ENCODE assay signal across 8 mouse cellular contexts in genomic region chr8:103964293-103964918, GRCm38 (mm10).
DNase-seq lines count a peak whose midpoint lies in the region; ATAC-seq and TF ChIP-seq lines count a peak whose summit lies in the region.
"Had no signal": no experiment of that assay in that cellular context is flagged by ENCODE, and none has a peak within 500 bp of the region (broad histone marks: within the 10 kb centered on the region; RNA-seq: fewer than 3 reads in every experiment).

No protein-coding gene starts in this region.

- no peak overlapping the region for H3K4me2 ChIP-seq in kidney, embryonic 16.5 days (replicated peaks; ENCODE audit: low read depth, low read length)
- H3K4me2 ChIP-seq in stomach, embryonic 16.5 days (ENCODE audit: low read depth, low read length), result no peak overlapping the region
- H3K4me2 ChIP-seq in stomach, postnatal 0 days (replicated peaks; ENCODE audit: low read depth), result no peak overlapping the region
- H3K4me2 ChIP-seq: liver, embryonic 13.5 days had no signal

- no peak for TF ChIP-seq POLR2A in kidney, adult 2 months (IDR thresholded peaks at IDR 0.05; ENCODE audit: low read depth, low read length)

- no peak overlapping the region for H3K4me3 ChIP-seq in kidney, embryonic 16.5 days (ENCODE audit: low read length)
- H3K4me3 ChIP-seq in kidney, adult 2 months (ENCODE audit: insufficient read depth, low read depth, low read length), result no peak overlapping the region
- no peak overlapping the region for H3K4me3 ChIP-seq in stomach, embryonic 16.5 days (replicated peaks; ENCODE audit: low read length)
- H3K4me3 ChIP-seq in stomach, postnatal 0 days (ENCODE audit: low read depth, low read length), result no peak overlapping the region
- H3K4me3 ChIP-seq: liver, embryonic 13.5 days had no signal

- no peaks in the 10 kb centered on the region for H3K27me3 ChIP-seq in kidney, embryonic 16.5 days (ENCODE audit: insufficient read depth, low read length)
- no peaks in the 10 kb centered on the region; the same call in 1 of the 2 replicates for H3K27me3 ChIP-seq in kidney, adult 2 months (replicated peaks; ENCODE audit: control insufficient read depth, insufficient read depth, low read length)
- H3K27me3 ChIP-seq in stomach, embryonic 16.5 days (ENCODE audit: control insufficient read depth, insufficient read depth, low read length), result no peaks in the 10 kb centered on the region
- H3K27me3 ChIP-seq in stomach, postnatal 0 days (ENCODE audit: control insufficient read depth, insufficient read depth, low read length), result no peaks in the 10 kb centered on the region
- H3K27me3 ChIP-seq: liver, embryonic 13.5 days had no signal

- TF ChIP-seq EP300 in stomach, postnatal 0 days (optimal IDR thresholded peaks at IDR 0.05), result no peak

- ATAC-seq in kidney, embryonic 16.5 days (ENCODE audit: low FRiP score, low TSS enrichment), result 0 out of 2 replicates have a peak, but pooled peaks have one; percentile 46
- ATAC-seq in stomach, embryonic 16.5 days (ENCODE audit: insufficient read depth, low FRiP score), result peak; percentile 25; the same call in 1 of the 2 replicates
- ATAC-seq in stomach, postnatal 0 days (ENCODE audit: low FRiP score, low TSS enrichment), result no peak

- WGBS in kidney, embryonic 16.5 days, result 67% methylated on average over 7 of the region's 7 CpGs
- WGBS in kidney, adult 2 months, result 58% methylated on average over 7 of the region's 7 CpGs
- 45% methylated on average over 7 of the region's 7 CpGs for WGBS in stomach, embryonic 16.5 days
- WGBS in stomach, postnatal 0 days, result 53% methylated on average over 7 of the region's 7 CpGs

- H3K36me3 ChIP-seq in kidney, embryonic 16.5 days (ENCODE audit: insufficient read depth, low read length), result no peaks in the 10 kb centered on the region
- no peaks in the 10 kb centered on the region for H3K36me3 ChIP-seq in kidney, adult 2 months (ENCODE audit: control insufficient read depth, insufficient read depth, low read length)
- no peaks in the 10 kb centered on the region for H3K36me3 ChIP-seq in stomach, embryonic 16.5 days (ENCODE audit: control insufficient read depth, insufficient read depth, low read length)
- no peaks in the 10 kb centered on the region for H3K36me3 ChIP-seq in stomach, postnatal 0 days (ENCODE audit: control insufficient read depth, insufficient read depth, low read length)
- H3K36me3 ChIP-seq: liver, embryonic 13.5 days had no signal

- H3K4me1 ChIP-seq in kidney, embryonic 16.5 days (ENCODE audit: insufficient read depth, low read length), result no peaks in the 10 kb centered on the region
- H3K4me1 ChIP-seq in kidney, adult 2 months (ENCODE audit: control insufficient read depth, insufficient read depth, low read length), result no peaks in the 10 kb centered on the region
- no peaks in the 10 kb centered on the region for H3K4me1 ChIP-seq in stomach, embryonic 16.5 days (ENCODE audit: control insufficient read depth, insufficient read depth, low read length)
- H3K4me1 ChIP-seq in stomach, postnatal 0 days (replicated peaks; ENCODE audit: control insufficient read depth, insufficient read depth), result no peaks in the 10 kb centered on the region
- H3K4me1 ChIP-seq: liver, embryonic 13.5 days had no signal

- H3K27ac ChIP-seq in kidney, embryonic 16.5 days (ENCODE audit: low read length), result no peak overlapping the region
- H3K27ac ChIP-seq in kidney, adult 2 months (ENCODE audit: insufficient read depth, low read depth, low read length), result no peak overlapping the region
- H3K27ac ChIP-seq in stomach, embryonic 16.5 days (ENCODE audit: low read length), result no peak overlapping the region
- H3K27ac ChIP-seq in stomach, postnatal 0 days (replicated peaks), result no peak overlapping the region
- H3K27ac ChIP-seq: liver, embryonic 13.5 days had no signal

- H3K9me3 ChIP-seq in kidney, embryonic 16.5 days (ENCODE audit: low read length), result no peaks in the 10 kb centered on the region
- no peaks in the 10 kb centered on the region for H3K9me3 ChIP-seq in stomach, embryonic 16.5 days (replicated peaks; ENCODE audit: control insufficient read depth, low read length)
- H3K9me3 ChIP-seq in stomach, postnatal 0 days (ENCODE audit: control insufficient read depth, low read length), result no peaks in the 10 kb centered on the region
- H3K9me3 ChIP-seq: liver, embryonic 13.5 days had no signal

- H3K9ac ChIP-seq in kidney, embryonic 16.5 days (replicated peaks; ENCODE audit: low read length), result no peak overlapping the region
- H3K9ac ChIP-seq in stomach, embryonic 16.5 days (ENCODE audit: low read length), result no peak overlapping the region
- no peak overlapping the region for H3K9ac ChIP-seq in stomach, postnatal 0 days (ENCODE audit: low read length)
- H3K9ac ChIP-seq: liver, embryonic 13.5 days had no signal

- no peak for TF ChIP-seq CTCF in kidney, adult 2 months (conservative IDR thresholded peaks at IDR 0.05; ENCODE audit: insufficient read depth, insufficient read length, low read depth, low read length)
- TF ChIP-seq CTCF in stomach, postnatal 0 days (IDR thresholded peaks at IDR 0.05; ENCODE audit: low read depth), result no peak

- DNase-seq in kidney, adult 2 months, result no peak
- DNase-seq in stomach, postnatal 0 days (ENCODE audit: low spot score), result no peak
- peak; percentile 19 to 21 for DNase-seq in layer of hippocampus, adult 8-10 months (ENCODE audit: low spot score in 2 of 2)
- DNase-seq in thymus, postnatal 10 days (ENCODE audit: low spot score in 2 of 2), result no peak
- no peak for DNase-seq in c-Kit-positive CD71-positive TER-119-positive erythroid progenitor cells, embryonic 14.5 days (ENCODE audit: low spot score)
- DNase-seq: liver, embryonic 13.5 days had no signal

Comparison
In these comparisons a context has a peak if more than half of its experiments do, and no peak if none do; other contexts are left out.
1. DNase-seq: peak in layer of hippocampus, adult 8-10 months (2 of 2); none in kidney, adult 2 months (single experiment), stomach, postnatal 0 days (single experiment), thymus, postnatal 10 days (0 of 2) and c-Kit-positive CD71-positive TER-119-positive erythroid progenitor cells, embryonic 14.5 days (single experiment).